Mouse (Mus musculus) erythroblast, embryonic 14.5 days (primary cell): ENCODE measurements around the gene Ifi203.
"Not testable (repeated sequence)": the region's sequence is repeated elsewhere in the genome, so short reads cannot be mapped to it uniquely, and the experiment has no call there.

ENCODE experiments used
- GATA1 ChIP-seq: IDR thresholded peaks from 2 replicates; pipeline ENCODE4 v1.6.1; 2012; ENCODE audit warnings: low read length, inconsistent platforms, mixed read lengths
- TAL1 ChIP-seq: IDR thresholded peaks from 3 replicates; pipeline ENCODE4 v1.6.1; 2012; ENCODE audit warnings: low read length, inconsistent platforms, mixed read lengths

DNA sequence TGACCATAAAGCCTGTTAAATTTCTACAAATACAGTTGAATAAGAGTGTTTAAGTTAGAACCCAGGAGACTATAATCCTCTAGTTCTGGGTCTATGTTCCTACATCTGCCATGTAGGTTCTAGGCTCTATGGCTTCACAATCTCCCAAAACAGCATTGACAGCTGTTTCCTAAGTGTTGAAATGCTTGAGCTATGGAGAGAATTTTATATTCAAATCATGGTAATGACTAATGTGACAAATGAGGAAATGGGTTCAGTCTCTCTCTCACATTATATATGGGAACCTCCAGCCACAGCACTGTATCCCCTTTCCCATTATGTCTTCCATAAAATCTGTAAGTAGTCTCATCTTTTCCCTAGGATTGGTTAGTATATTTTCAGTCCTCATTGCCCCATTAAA lies 34.1 kb downstream of the Ifi203 start:
- not testable (repeated sequence) for TF ChIP-seq GATA1, TAL1
